Mouse (Mus musculus) bone marrow macrophage, adult 2 months (primary cell): Measurements from ENCODE around the gene Gars.

ENCODE experiments used
- CTCF ChIP-seq: IDR thresholded peaks from 2 replicates; pipeline ENCODE4 v1.5.1; 2012; ENCODE audit warnings: low read depth, mild to moderate bottlenecking, low read length, moderate library complexity
- POLR2A ChIP-seq: IDR thresholded peaks from 2 replicates; pipeline ENCODE4 v1.6.1; 2012; ENCODE audit warnings: mild to moderate bottlenecking, low read depth, low read length, borderline replicate concordance

DNA sequence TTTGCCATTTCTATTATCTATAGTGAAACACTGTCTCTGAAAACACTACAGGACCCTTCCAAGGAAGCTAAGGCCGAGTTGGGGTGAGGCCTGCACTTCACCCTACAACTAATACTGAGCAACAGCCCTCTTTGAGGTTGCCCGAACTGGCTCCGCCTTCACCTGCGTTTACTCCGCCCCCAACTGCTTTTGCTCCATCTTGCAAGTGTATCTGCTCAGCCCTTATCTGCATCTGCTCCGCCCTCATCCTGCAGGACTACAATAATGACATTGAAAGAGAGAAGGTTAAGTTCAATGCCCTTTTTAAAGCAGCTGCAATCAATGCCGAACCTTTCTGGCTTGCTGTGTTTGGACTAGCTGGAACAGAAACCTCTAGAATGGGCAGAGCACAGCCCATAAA lies 16.0 kb upstream of the Gars start:
- no peak for TF ChIP-seq POLR2A
- no peak for TF ChIP-seq CTCF
